Mouse (Mus musculus) small intestine, adult 2 months (tissue): Measurements from ENCODE around the gene Ptprn2.

Experiments
- CTCF ChIP-seq: fragments of 200-500 bp; IDR thresholded peaks from 2 replicates; pipeline ENCODE4 v1.5.1; 2012; ENCODE audit warnings: low read depth, mild to moderate bottlenecking, control low read depth, inconsistent platforms, low read length, moderate library complexity, mixed read lengths; ENCODE audit not compliant: insufficient replicate concordance, insufficient read length; ENCODE audit errors: extremely low read depth
- POLR2A ChIP-seq: fragments of 200-500 bp; IDR thresholded peaks from 2 replicates; pipeline ENCODE4 v1.6.1; 2012; ENCODE audit warnings: low read depth, mild to moderate bottlenecking, control low read depth, inconsistent platforms, low read length, moderate library complexity

DNA sequence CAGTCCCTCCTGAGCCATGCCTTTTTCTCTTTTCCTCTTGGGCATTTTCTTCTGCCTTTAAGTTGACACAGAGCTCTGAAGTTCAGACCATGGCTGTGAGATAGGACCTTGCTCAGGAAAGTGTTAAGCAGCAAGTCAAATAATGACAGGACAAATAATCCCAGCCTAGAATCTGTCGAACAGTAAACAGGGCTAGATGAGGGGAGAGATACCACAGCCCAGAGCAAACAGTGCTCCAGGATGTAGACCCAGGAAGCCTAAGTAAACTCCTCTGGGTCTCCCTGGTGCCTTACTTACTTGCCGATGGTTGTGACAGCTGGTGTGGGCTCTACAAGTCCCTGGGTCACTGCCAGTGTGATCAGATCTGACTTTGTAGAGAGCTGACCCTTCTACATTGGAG is 1.9 kb upstream of the Ptprn2 start:
- TF ChIP-seq POLR2A (no peak), CTCF (no peak)
